Mouse (Mus musculus) thymus, adult 2 months (tissue): ENCODE measurements around the gene Fgf15.

Experiments used
- CTCF ChIP-seq: fragments of 200-500 bp; IDR thresholded peaks from 2 replicates; pipeline ENCODE4 v1.5.1; 2012; ENCODE audit warnings: mild to moderate bottlenecking, control low read depth, low read length, moderate library complexity, borderline replicate concordance; ENCODE audit not compliant: control insufficient read depth, poor library complexity, insufficient read depth; ENCODE audit errors: extremely low read depth
- POLR2A ChIP-seq: fragments of 200-500 bp; IDR thresholded peaks from 2 replicates; pipeline ENCODE4 v1.6.1; 2012; ENCODE audit warnings: mild to moderate bottlenecking, low read length, control low read depth, moderate library complexity; ENCODE audit not compliant: control insufficient read depth, poor library complexity, insufficient read depth; ENCODE audit errors: extremely low read depth

DNA sequence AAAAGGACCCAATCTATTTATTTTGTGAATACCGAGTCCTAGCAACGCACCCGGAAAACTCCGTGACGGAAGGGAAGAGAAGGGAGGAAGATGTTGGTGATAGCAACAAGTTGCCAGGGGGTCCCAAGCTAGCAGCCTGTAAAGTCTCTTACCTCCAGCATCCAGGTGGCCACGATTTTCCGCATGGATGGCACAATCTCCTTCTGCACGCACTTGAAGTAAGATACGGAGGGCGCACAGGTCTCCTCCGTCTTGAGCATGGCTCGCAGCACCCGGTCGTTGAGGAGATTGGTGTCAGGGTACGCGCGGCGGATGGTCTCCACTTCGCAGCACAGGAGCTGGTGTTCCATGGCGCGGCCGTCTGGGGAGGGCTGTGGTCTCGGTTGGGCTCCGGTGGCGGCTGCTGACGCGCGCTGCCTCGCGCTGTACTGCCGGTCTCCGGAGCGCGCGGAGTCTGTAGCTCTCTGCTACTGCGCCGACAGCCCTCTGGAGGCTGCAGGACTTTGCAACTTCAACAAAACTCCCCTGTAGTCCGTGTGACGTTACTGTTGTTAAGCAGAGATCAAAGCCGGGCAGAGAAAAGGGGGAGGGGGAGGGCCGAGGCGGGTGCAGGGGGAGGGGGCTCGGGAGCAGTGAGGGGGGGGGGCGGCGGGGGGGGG is 43.1 kb downstream of the Fgf15 start, which contains the start of gene Ccnd1:
- TF ChIP-seq CTCF = no peak
- no peak for TF ChIP-seq POLR2A
